Mouse (Mus musculus) liver (tissue): Measurements from ENCODE around the gene Klhdc7b.

Experiments used
- DNase-seq: peaks from one replicate; pipeline ENCODE4 v3.0.0-alpha.2; 2020; ENCODE audit warnings: mixed read lengths

The Klhdc7b gene

GRCm38 (mm10) chr15:89384617-89385016 lies at the start of gene Klhdc7b:
TSS of gene Klhdc7b (plus strand) at chr15:89384917.
- DNase-seq = no peak

GRCm38 (mm10) chr15:89336422-89336821 lies 48.3 kb upstream of the Klhdc7b start:
- no peak for DNase-seq

- DNase-seq = no peak
Observed at GRCm38 (mm10) chr15:89339696-89340095, 45.0 kb upstream of the Klhdc7b start.

DNA sequence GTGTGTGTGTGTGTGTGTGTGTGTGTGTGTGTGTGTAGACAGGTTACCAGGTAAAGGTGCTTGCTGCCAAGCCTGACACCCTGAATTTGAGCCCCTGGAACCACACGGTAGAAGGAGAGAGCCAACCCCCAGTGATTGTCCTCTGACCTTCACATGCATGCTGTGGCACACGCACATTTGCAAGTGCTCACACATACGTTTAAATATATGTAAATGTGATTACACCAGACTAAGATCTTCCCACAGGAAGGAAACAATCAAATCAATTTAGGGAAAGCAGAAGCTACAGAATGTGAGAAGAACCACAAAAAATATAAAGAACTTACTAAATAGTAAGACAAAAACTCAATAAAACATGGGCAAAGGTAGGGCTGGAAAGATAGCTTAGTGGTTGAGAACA lies 44.6 kb upstream of the Klhdc7b start:
- DNase-seq = no peak

DNA sequence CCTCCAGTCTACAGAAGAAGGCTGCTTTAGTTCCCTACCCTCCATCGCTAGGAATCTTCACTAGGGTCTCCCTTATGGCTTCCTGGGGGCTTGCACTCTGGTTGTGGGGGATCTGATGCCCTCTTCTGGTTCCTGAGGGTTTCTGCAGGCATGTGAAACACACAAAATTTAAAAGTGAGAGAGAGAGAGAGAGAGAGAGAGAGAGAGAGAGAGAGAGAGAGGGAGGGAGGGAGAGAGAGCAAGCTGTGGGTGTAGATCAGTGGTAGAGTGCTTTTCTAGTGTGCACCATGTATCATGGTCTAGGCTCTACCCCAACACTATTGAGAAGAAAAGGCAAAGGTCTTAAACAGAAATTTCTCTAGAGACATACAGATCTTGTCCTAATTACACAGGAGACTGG lies 43.0 kb upstream of the Klhdc7b start:
- no peak for DNase-seq

DNA sequence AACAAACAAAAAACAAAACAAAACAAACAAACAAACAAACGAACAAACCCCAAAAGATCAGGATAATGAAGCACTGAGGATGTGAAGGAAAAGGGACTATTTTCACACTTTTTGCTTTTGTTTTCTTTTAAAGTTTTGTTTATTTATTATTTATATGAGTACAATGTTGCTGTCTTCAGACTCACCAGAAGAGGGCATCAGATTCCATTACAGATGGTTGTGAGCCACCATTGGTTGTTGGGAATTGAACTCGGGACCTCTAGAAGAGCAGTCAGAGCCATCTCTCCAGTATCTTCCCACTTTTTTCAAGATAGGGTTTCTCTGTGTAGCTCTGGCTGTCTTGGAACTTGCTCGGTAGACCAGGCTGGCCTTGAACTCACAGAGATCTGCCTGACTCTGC lies 41.4 kb upstream of the Klhdc7b start:
- DNase-seq = no peak

DNA sequence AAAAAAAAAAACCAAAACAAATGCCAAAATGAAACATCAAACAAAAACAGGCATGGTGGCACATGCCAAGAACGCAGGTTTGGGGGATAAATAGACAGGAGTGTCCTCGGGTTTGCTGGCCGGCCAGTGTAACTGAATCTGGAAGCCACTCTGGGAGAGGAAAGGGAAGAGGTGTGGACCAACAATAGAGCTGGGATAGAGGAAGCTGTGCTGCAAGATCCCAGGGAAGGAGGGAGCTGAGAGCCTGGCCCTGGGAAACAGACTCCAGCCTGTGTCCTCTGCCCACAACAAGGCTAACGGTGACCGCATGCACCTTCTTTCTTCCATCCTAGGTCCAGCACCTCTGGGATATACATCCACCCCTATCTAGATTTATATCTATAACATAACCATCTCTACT lies 34.3 kb upstream of the Klhdc7b start:
- DNase-seq = no peak

DNA sequence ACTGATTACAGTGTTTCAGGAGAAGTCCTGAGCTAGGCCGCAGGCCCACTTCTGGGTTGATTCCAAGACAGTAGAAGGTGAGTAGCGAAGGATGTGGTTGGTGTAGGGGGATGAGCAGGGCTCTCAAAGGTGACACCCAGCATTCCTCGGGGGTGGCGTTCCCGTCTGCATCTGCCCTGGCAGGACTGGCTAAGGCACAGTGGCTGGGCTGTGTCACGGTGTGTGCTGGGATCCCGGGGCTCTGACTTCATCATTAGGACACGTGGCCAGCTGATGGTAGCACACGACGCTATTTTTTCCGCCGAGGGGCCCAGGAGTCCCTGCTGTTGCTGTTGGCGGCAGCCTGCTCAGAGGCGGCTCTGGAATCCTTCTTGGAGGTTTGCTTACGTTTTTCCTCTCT lies 33.4 kb upstream of the Klhdc7b start:
- no peak for DNase-seq

GRCm38 (mm10) chr15:89352054-89352453 lies 32.7 kb upstream of the Klhdc7b start:
- DNase-seq = no peak

GRCm38 (mm10) chr15:89352795-89353194 lies 31.9 kb upstream of the Klhdc7b start:
- DNase-seq = no peak

GRCm38 (mm10) chr15:89353837-89354236 lies 30.9 kb upstream of the Klhdc7b start:
- DNase-seq = no peak

DNA sequence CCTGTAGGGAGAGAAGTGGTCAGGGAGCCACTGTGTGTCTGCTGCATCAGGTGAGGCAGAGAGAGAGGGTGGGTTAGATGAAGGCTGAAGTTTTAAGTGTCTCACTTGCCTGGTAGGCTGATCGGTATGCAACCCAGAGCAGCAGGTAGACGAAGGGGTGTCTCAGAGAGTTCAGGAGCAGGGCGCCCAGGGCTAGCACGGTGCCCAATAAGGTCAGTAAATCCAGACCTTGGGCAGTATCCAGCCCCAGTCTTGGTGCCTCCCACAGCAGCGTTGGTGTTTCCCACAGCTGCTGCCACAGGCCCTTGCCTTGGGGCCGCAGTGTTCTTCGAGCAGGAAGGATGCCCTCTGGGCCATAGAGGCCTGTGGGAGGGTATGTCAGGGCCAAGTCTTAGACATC lies 30.3 kb upstream of the Klhdc7b start:
- DNase-seq = no peak

DNA sequence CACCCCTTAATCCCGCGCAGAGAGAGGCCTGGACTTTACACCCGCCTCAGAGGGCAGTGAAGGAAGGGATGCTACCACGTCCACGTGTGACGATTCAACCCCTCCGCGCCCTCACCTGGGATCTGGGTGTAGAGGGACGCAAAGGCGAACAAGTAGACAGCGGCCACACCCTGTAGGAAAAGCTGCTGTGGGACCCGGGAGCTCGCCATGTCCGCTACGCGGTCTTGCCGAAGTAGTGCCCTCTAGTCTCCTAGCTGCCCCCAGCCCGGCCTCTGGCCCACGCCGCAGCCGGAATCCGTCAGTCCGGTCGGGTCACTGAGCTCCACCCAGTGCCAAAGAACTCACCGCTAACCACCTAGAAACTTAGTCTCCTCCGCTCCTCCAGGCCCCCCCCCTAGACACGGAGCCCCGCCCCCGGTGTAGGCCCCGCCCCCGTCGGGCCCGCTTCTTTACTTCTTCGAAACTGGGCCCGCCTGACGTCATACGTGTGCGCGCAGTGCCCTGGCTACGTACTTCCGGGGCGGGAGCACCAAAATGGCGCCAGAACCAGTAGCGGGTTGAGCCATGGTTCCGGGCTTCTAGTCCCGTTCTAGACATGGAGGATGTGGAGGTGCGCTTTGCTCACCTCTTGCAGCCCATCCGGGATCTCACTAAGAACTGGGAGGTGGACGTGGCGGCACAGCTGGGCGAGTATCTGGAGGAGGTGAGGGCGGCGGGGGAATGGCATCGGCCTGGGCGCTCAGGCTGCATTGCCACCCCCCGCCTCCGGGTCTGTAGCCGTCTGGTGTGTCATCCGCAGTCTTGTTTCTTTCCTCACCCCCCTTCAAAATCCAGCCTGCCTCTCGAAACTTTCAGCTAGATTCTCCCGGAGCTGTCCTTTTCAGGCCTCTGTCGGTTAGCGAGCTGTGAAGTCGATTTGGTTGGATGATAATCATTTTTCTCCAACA lies 29.2 kb upstream of the Klhdc7b start, which contains the start of the genes Lmf2 and Ncaph2:
Gene Lmf2 (minus strand): TSS at position 419 of the 947 bp plus-strand sequence.
Gene Ncaph2 (plus strand): TSS at position 479 of the 947 bp plus-strand sequence.
- peak; percentile 97 for DNase-seq

DNA sequence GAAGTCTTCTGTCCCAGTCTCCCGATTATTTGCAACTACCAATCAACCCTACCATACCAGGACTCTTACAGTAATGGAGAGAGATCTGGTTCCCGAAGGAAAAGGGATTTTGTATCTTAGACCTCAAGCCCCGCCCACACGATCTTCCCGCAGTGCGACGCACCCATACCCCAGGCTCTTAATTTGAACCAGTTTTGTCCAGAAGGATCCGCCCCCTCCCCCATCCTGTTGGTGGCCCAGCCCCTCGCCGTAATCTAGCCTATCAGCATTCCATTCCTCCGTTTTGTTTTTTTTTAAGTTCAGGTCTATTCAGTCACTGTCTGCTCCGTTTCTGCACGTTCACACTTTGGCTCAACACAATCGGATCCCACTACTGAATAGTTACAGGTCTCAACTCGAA lies 28.3 kb upstream of the Klhdc7b start:
- peak; percentile 93 for DNase-seq

DNA sequence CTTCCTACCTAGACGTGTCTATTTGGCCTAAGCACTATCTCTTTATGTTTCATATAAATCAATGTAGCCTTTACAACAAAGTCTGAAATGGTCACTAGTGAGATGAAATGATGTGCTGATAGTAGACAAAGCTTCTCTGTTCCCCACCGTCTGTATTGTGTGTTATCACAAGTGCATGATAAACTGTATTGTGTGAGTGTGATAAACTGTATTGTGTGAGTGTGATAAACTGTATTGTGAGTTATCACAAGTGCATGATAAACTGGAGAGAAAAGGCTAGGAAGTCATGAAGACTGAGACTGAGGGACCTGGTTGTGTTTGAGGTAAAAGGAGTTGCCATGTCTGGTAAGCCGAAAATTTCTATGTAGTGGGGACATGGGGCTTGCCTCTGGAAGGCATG lies 25.9 kb upstream of the Klhdc7b start:
- DNase-seq = no peak

- no peak for DNase-seq
Observed at GRCm38 (mm10) chr15:89363051-89363450, 21.7 kb upstream of the Klhdc7b start.

DNA sequence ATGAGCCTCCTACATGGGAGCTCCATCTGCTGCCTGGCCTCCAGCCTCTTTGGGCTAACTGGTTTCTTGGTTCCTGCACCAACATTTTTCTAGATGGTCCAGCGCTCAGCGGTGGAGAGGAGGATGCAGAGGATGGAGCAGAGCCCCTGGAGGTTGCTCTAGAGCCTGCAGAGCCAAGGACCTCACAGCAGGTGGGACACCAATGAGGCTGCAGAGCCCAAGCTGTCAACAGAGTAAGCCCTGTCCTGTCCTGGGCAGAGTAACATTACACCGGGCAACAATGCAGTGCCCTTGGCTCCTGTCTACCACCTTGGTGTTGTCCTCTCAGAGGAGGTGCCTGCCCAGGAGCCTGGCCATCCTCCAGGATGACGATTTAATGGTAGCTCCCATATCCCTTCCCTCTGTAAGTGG lies 19.6 kb upstream of the Klhdc7b start:
- no peak for DNase-seq

DNA sequence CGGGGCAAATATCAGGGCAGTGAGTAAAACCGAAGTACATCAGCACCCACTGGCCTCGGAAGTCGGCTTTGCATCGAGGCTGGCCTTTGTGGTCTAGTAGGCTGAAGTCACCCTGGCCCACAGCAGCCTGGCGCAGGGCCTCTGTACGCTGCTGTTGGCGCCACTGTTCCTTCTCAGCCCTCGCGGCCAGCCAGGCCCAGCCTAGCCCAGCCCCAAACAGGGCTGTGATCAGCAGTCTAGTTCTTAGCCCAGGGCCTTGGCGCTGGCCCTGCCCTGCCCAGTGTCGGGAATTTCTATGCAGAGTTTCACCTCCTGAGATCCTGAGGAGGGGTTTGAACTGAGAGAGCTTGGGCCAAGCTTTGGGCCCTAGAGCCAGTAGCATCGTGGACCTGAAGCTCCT lies 12.6 kb upstream of the Klhdc7b start:
- DNase-seq = no peak

GRCm38 (mm10) chr15:89372536-89372935 lies 12.2 kb upstream of the Klhdc7b start:
- no peak for DNase-seq

DNA sequence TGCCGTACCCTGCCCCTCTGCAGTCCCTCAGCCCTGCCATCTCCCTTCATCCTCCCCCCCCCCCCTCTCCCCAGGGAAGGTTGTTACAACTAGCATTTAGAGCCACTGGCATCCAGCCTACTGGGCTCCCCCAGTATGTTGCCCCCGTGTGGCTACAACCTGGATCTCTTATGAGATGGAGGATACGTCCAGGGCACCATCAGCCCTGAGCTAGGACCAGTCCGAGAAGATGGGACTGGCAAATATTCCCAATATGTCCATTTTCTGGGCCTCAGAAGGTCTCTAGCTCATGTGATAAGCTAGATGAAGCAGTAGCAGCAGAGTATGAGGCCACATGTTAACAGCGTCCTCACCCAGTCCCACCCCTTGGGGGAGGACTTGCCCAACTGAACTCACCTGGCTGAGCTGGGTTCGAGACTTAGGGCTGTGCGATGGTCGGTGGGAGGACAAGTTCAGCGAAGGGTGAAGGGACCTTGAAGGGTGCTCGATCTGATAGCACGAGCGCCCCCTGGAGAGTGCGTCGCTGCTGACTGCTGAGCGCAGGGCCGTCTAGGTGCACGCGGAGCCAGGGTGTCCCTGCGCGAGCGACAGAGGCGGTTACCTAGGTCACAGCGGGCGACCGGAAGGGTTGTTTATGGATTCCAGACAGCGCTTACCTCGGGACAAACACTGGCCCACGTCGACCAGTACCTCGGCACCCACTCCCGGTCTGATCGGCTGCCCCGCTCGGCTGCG lies 11.5 kb upstream of the Klhdc7b start:
- DNase-seq = peak; percentile 91

DNA sequence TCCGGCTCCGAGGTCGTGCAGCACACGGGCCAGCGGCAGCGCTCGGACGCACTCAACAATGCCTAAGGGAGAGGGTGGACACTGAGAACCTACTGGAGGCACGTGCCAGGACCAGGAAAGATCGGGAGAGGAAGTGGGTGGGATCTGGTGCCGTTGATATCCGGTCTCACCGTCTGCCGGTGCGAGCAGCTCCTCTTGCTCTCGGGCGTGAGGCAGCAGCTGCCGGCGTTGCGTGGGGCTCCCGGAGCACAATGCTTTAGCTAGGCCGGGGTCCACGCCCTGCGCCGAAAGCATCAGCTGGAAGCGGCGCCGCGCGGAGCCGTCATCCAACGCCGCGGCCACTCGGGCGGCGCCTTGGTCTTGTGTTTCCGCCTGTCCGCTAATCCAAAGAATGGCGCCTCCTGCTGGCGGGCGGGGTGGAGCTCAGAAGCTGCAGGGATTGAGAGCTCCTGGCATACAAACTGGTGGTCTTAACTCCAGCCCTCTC lies 10.9 kb upstream of the Klhdc7b start, which contains the start of gene Sco2:
Gene Sco2 (minus strand): TSS at position 85 of the 487 bp plus-strand sequence.
- DNase-seq = peak; percentile 94

DNA sequence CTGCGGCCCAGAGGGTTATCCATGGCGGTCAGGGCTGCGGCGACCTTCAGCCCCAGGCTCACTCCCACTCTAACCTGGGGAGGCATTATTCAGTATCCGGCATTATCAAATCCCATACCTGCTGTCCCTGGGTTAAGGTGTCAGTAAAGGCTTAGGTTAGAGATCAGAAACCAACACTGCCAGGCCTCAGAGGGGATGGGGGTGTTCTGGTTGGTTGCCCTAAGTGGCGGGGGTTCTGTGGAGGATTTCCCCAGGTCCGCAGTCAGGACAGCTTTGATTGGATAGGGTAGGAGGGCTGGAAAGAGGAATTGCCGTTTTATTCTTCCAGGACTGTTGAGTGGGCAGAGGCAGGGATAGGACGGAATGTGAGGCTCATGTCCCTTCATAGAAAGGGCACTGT lies 10.4 kb upstream of the Klhdc7b start:
- DNase-seq = no peak

DNA sequence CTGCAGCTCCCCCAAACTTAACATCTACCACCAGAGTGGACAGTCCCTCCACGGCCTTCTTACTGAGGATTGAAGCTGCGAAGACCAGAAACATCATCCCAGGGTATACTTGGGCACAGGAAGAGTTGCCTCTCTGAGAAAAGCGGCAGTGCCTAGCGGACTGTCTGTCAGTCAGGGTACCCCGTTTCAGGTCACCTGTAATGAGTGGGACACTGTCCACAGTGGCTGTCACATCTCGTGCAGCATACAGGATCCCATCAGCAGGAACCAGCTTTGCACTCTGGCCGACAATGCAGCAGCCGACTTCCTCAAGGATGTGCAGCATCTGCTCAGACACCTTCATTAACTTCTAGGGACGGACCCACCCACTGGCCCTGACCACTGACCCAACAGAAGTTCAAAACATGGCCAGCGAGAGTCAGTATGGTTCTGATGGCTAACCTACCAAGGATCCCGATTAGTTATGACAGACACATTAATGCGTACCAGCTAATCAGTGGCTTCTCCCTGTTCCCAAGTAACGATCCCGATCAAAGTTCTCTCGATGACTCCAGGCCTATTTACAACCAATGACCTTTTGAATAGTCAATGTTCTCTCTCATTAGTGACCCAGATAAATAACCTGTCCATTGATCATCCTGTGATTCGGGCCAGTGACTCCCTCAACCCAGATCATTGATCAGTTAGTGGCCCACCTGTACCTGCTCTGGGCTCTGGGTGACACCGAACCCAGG lies 9.7 kb upstream of the Klhdc7b start:
- no peak for DNase-seq
